Mouse (Mus musculus): ENCODE measurements around the gene Th.

Th gene

DNA sequence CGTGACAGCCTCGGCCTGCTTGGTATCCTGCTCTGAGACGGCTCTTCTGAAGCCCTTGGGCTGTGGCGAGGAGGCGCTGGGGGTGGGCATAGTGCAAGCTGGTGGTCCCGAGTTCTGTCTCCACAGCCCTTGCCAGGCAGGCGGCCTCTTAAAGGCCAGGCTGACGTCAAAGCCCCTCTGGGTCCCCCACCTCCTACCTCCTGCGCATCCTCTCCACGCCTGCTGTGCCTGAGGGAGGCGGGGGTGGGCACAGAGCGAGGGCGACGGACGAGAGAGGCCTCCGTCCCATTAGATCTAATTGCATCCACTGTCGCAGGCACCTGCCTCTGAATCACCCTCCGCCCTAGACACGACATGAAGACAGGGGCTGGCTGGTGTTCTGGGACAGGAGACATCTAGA, 31.1 kb downstream of the Th start:
- no peak for DNase-seq

DNA sequence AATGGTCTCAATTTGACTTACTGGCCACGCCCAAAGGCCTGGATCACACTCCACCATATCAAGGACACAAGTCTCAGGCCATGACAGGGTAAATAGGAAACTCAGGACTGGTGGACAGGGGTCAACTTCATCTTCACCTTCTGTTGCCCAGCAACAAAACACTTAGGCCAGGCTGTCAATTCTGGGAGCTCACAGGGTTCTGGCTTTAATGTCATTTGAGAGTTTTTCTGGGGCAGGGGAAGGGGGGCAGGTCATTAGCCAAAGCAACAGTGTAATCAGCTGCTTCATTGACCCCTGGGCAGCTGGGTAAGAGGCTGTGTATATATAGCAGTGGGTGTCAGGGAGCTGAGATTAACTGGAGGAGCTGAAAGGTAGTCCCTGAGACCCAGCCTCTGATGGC, 33.5 kb downstream of the Th start:
- no peak for DNase-seq

DNA sequence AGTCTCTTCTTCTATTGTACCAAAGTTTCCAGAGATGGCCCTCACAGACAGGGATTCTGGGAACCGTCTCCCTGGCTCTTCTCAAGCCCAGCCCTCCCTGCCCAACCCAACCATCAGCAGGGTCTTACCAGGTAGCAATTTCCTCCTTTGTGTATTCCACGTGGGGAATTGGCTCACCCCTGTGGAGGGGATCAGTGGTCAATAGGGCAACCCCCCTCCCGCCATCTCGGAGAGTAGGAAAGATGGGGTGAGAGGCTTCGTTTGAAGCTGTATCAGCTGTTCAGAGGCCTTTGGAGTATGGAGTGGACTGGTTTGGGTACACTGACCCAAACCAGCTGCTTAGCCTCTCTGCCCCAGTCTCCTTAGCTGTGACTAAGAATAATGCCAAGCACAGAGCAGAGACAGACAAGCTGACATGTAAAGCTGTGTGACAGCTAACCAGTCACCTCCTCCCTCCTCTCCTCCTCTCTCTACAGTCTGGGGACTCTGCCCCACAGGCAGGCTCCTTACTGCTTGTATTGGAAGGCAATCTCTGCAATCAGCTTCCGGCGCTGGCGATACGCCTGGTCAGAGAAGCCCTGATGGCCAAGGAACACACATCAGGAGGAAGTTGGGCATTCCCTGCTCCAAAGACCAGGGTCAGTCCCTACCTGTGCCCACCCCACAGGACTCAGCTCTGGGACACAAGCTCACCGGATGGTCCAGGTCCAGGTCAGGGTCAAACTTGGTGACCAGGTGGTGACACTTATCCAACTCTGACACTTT, 34.8 kb downstream of the Th start:
- DNase-seq, result no peak

DNA sequence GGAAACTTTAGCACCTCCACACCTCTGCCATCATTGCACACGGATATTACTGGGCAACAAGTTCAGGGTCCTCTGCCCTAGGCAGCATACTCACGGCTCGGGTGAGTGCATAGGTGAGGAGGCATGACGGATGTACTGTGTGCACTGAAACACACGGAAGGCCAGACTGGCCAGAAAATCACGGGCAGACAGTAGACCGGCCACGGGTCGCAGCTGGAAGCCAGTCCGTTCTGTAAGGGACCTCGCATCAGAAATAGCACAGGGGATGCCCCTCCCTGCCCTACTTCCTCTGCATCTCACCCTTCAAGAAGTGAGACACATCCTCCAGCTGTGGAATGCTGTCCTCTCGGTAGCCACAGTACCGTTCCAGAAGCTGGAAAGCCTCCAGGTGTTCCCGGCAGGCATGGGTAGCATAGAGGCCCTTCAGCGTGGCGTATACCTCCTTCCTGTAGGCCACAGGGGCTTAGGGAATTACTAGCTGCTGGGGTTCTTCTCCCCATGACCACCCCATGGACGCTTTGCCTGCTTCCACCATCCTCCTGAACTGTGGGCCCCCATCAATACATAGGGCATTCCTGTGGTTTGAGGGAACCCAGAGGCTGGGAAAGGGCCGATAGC, 35.6 kb downstream of the Th start:
- DNase-seq, result no peak

DNA sequence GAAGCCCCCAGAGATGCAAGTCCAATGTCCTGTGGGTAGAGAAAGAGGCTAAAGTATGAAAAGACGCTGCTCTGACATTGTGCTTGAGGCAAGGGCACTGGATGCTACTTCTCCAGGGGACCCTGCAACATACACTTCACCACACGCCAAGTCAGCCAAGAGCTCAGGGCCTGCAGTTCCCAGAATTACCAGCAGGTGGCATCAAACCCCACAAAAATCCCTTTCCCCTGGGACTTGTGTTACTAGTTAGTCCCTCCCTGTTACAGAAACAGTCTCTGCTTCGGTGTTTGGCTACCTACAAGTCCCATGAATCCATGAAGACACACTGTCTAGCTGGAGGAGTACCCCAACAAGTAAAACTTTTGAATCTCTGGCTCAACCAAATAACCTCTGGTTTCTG, 36.3 kb downstream of the Th start:
- DNase-seq, result peak; percentile 84

DNA sequence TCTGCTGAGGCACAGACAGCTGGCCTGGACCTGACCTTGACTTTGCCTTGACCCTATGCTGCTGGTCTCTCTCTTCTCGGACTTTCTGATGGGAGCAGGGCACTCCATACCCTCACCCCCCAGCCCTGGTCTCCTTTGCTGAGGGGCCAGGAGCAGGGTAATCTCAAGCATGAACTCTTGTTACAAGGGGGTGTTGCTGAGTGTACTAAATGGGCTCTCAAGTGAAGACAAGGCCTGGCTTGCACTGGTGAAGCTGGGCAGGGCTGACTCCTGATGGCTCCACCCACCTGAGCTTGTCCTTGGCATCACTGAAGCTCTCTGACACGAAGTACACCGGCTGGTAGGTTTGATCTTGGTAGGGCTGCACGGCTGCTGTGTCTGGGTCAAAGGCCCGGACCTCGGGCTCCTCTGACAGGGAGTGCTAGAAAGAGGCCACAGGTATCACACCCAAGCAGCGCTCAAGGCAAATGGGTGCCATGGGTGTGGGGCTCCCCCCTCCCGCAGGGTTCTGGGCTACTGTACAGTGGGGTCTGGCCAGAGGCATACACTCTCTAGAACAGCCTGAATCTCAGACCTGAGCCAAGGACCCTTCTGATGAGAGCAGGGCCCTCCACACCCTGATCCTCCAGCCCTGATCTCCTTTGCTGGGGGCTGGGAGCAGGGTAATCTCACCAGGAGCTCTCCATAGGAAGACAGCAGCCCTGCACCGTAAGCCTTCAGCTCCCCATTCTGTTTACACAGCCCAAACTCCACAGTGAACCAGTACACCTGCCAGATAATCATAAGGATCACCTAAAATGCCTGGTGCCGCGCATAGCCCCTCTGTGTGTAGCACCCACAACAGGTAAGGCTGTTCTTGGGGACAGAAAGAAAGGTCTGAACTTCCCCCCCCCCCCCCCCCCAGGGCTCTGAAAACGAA, 36.9 kb downstream of the Th start:
- no peak for DNase-seq

DNA sequence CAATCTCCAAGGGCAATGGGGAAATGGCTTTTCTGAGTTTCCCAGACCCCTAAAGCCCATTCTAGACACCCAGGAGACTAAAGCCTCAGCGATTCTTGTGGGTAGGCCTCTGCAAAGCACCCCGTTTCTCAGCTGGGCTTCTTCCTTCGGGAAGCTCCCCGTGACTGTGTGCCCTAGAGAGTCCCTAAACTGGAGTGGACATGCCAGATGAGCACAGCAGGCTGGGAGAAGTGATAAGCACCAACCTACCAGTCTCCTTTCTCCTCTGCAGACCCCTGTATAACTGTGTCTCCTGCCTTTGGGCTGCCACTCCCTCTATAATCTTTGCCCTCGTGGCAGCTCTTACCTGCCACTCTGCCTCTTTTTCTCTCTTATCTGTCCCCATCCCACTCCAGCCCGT, 37.6 kb downstream of the Th start:
- DNase-seq, result no peak

DNA sequence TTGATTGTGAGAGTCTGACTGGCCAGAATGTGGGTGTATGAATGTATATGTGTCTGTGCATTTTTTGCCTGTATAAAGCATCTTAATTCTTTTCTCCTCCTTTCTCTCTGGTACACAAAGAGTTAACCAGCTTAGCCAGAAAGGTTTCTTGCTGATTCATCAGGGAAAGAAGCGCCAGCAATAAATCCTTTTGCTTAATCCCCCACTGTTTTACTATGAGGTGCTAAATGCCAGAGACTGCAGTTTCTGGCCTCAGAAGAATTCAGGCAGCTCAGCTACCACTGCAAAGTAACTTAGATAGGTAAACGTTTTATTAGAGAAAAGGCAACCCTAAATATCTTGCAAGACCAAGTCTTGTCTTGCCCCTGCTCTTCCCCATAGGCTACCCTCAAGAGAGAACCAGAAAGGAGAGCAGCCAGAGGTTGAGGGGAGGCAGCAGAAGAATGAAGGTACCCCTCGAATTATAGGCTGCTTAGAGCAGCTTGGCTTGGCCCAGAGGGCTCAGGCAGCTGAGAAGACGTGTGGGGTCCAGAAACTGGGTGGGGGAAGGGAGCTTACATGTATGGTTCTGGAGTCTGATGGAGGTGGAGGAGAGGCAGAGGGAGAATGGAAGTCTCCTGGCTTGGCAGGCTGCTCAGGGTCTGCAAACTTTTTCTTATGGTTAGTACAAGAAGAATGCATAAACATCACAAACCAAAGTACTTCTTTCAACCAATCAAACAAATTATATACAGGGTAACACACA, 61.3 kb downstream of the Th start:
- no peak for DNase-seq

DNA sequence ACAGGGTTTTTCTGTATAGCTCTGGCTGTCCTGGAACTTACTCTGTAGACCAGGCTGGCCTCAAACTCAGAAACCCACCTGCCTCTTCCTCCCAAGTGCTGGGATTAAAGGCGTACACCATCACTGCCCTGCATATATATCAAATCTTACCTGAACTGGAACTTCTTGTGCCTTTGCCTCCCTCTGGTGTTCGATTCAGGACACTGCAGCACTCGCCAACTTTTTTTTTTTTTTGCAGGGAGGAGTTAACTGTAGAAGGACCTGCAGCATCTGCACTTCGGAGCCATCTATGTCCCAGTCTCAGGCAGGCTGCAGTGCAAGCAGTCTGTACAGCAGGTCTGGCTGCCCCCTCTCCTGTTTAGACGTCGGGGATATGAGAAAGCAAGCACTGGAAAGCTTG, 80.2 kb downstream of the Th start:
- DNase-seq, result peak; percentile 15

Measured in lung, postnatal 36 days (tissue).